Mouse (Mus musculus) heart, embryonic 16.5 days (tissue): ENCODE data around the gene Layn. TPM values are rescaled to one million over a fixed set of nuclear protein-coding genes. Genes with fewer than 3 reads are reported as not detected.

Source experiments
- ATAC-seq: fragments of 200-750 bp; cut with Nextera tagmentation; replicated peaks from 2 replicates; pipeline ENCODE4 v1.8.0; 2017; ENCODE audit warnings: moderate number of reproducible peaks; ENCODE audit not compliant: insufficient read depth, low FRiP score; ENCODE audit errors: extremely low read depth
- H3K27ac ChIP-seq: fragments of 300-500 bp; sonication (generic); 2 replicates; pipeline ENCODE4 v1.5.1; 2014; ENCODE audit warnings: mild to moderate bottlenecking, low read length, control low read depth, moderate library complexity
- H3K27me3 ChIP-seq: fragments of 300-500 bp; sonication (generic); 2 replicates; pipeline ENCODE4 v1.6.1; 2014; ENCODE audit warnings: low read length, mixed read lengths; ENCODE audit not compliant: control insufficient read depth, insufficient read depth
- H3K36me3 ChIP-seq: fragments of 300-500 bp; sonication (generic); 2 replicates; pipeline ENCODE4 v1.6.1; 2014; ENCODE audit not compliant: control insufficient read depth, insufficient read depth
- H3K4me1 ChIP-seq: fragments of 300-500 bp; sonication (generic); 2 replicates; pipeline ENCODE4 v1.6.1; 2014; ENCODE audit warnings: low read length, mixed read lengths; ENCODE audit not compliant: control insufficient read depth, insufficient read depth
- H3K4me2 ChIP-seq: fragments of 300-500 bp; sonication (generic); 2 replicates; pipeline ENCODE4 v1.6.1; 2014; ENCODE audit warnings: low read depth, mild to moderate bottlenecking, control low read depth, low read length
- H3K4me3 ChIP-seq: fragments of 300-500 bp; sonication (generic); 2 replicates; pipeline ENCODE4 v1.5.1; 2014; ENCODE audit warnings: mild to moderate bottlenecking, control low read depth, low read length
- H3K9ac ChIP-seq: fragments of 300-500 bp; sonication (generic); 2 replicates; pipeline ENCODE4 v1.6.1; 2014; ENCODE audit warnings: low read length, control low read depth
- H3K9me3 ChIP-seq: fragments of 300-500 bp; sonication (generic); replicated peaks from 2 replicates; pipeline ENCODE4 v1.6.1; 2016; ENCODE audit warnings: low read length; ENCODE audit not compliant: control insufficient read depth
- WGBS: fragments of 180-500 bp; shearing (Covaris S2); extraction: QIAGEN DNeasy Blood & Tissue Kit; methylation state at CpG from one replicate; pipeline ENCODE4 v1.1.7; 2014; 5-methylcytosine and 5-hydroxymethylcytosine counted together
- polyA plus RNA-seq: library from polyadenylated mRNA; unstranded; fragments of >200 nt; fragmentation: Nextera tagmentation; extraction: Ambion mirVana; gene quantifications from 2 replicates; pipeline ENCODE4 v1.2.1, GENCODE M21; 2015

Gene Layn
- polyA plus RNA-seq, 1 experiment from 2014 or later, result 6.8 TPM

GRCm38 (mm10) chr9:51020351-51020750, 56.5 kb downstream of the Layn start:
- no peaks in the 10 kb centered on the region for H3K9me3 ChIP-seq
- no peak for ATAC-seq
- H3K9ac ChIP-seq, result no peak overlapping the region
- no peaks in the 10 kb centered on the region for H3K36me3 ChIP-seq
- H3K4me3 ChIP-seq, result no peak overlapping the region
- no peaks in the 10 kb centered on the region for H3K27me3 ChIP-seq
- H3K4me1 ChIP-seq, result peaks cover 2% of the 10 kb centered on the region; the same call in 1 of the 2 replicates
- H3K4me2 ChIP-seq, result no peak overlapping the region
- H3K27ac ChIP-seq, result no peak overlapping the region
- 52% methylated on average over 3 of the region's 3 CpGs for WGBS

- H3K4me2 ChIP-seq, result no peak overlapping the region
- no peaks in the 10 kb centered on the region for H3K36me3 ChIP-seq
- no peak for ATAC-seq
- no peak overlapping the region for H3K27ac ChIP-seq
- H3K4me3 ChIP-seq, result no peak overlapping the region
- no peak overlapping the region for H3K9ac ChIP-seq
- no peaks in the 10 kb centered on the region for H3K9me3 ChIP-seq
- 70% methylated on average over 7 of the region's 7 CpGs for WGBS
- peaks cover 2% of the 10 kb centered on the region; the same call in 1 of the 2 replicates for H3K4me1 ChIP-seq
- H3K27me3 ChIP-seq, result no peaks in the 10 kb centered on the region
Measured at GRCm38 (mm10) chr9:51019670-51020069, 57.2 kb downstream of the Layn start.

GRCm38 (mm10) chr9:51015732-51016131, 61.2 kb downstream of the Layn start:
- Histone ChIP-seq H3K4me2 (no peak overlapping the region), H3K9me3 (no peaks in the 10 kb centered on the region), H3K4me1 (peaks cover 2% of the 10 kb centered on the region; the same call in 1 of the 2 replicates), H3K9ac (no peak overlapping the region), H3K27ac (no peak overlapping the region), H3K4me3 (no peak overlapping the region), H3K36me3 (no peaks in the 10 kb centered on the region), H3K27me3 (no peaks in the 10 kb centered on the region)
- WGBS, result 21% methylated on average over 4 of the region's 4 CpGs
- no peak for ATAC-seq

GRCm38 (mm10) chr9:51013644-51014043, 63.2 kb downstream of the Layn start:
- no peak for ATAC-seq
- WGBS, result 68% methylated on average over 1 of the region's 1 CpGs

GRCm38 (mm10) chr9:51009656-51009950, 67.3 kb downstream of the Layn start:
- H3K27ac ChIP-seq, result no peak overlapping the region
- no peak for ATAC-seq
- under 1% methylated on average over 6 of the region's 6 CpGs for WGBS

More at GRCm38 (mm10) chr9:51013644-51014043, 63.2 kb downstream of the Layn start:
- Histone ChIP-seq H3K27me3 (no peaks in the 10 kb centered on the region), H3K36me3 (no peaks in the 10 kb centered on the region), H3K4me2 (no peak overlapping the region), H3K4me1 (peaks cover 7% of the 10 kb centered on the region), H3K4me3 (no peak overlapping the region), H3K27ac (no peak overlapping the region), H3K9me3 (no peaks in the 10 kb centered on the region), H3K9ac (no peak overlapping the region)

GRCm38 (mm10) chr9:51008841-51009655, 67.8 kb downstream of the Layn start, which contains the start of gene Sik2:
Sik2 (minus strand) TSS chr9:51009073.
- Histone ChIP-seq H3K4me1 (peaks cover 14% of the 10 kb centered on the region), H3K4me2 (peak within 1 kb of the TSS; percentile 80), H3K4me3 (peak within 1 kb of the TSS; percentile 73), H3K36me3 (no peaks in the 10 kb centered on the region), H3K9me3 (no peaks in the 10 kb centered on the region), H3K27me3 (no peaks in the 10 kb centered on the region), H3K9ac (peak within 1 kb of the TSS; percentile 85), H3K27ac (peak within 1 kb of the TSS; percentile 86)
- WGBS, result under 1% methylated on average over 55 of the region's 85 CpGs
- peak; percentile 97 for ATAC-seq

More at GRCm38 (mm10) chr9:51009656-51009950, 67.3 kb downstream of the Layn start:
- no peaks in the 10 kb centered on the region for H3K27me3 ChIP-seq
- H3K4me1 ChIP-seq, result peaks cover 14% of the 10 kb centered on the region
- H3K4me2 ChIP-seq, result peak overlapping the region; percentile 80
- no peaks in the 10 kb centered on the region for H3K36me3 ChIP-seq
- H3K4me3 ChIP-seq, result peak overlapping the region; percentile 43
- H3K9me3 ChIP-seq, result no peaks in the 10 kb centered on the region
- peak overlapping the region; percentile 66 for H3K9ac ChIP-seq

- Histone ChIP-seq H3K27me3 (no peaks in the 10 kb centered on the region), H3K9ac (peak overlapping the region; percentile 85), H3K4me3 (peak overlapping the region; percentile 73), H3K4me2 (peak overlapping the region; percentile 64), H3K36me3 (no peaks in the 10 kb centered on the region), H3K27ac (peak overlapping the region; percentile 86), H3K4me1 (peaks cover 14% of the 10 kb centered on the region), H3K9me3 (no peaks in the 10 kb centered on the region)
- WGBS, result under 1% methylated on average over 62 of the region's 65 CpGs
- peak; percentile 57 for ATAC-seq
Measured at GRCm38 (mm10) chr9:51008068-51008840, 68.6 kb downstream of the Layn start.

GRCm38 (mm10) chr9:51007726-51008067, 69.2 kb downstream of the Layn start:
- Histone ChIP-seq H3K4me2 (peak overlapping the region; percentile 64), H3K9me3 (no peaks in the 10 kb centered on the region), H3K4me3 (peak overlapping the region; percentile 73), H3K36me3 (no peaks in the 10 kb centered on the region), H3K9ac (peak overlapping the region; percentile 85), H3K27me3 (no peaks in the 10 kb centered on the region), H3K4me1 (peaks cover 14% of the 10 kb centered on the region), H3K27ac (no peak overlapping the region)
- 11% methylated on average over 10 of the region's 10 CpGs for WGBS
- no peak for ATAC-seq

- Histone ChIP-seq H3K9ac (no peak overlapping the region), H3K27ac (no peak overlapping the region), H3K4me3 (no peak overlapping the region), H3K27me3 (no peaks in the 10 kb centered on the region), H3K9me3 (no peaks in the 10 kb centered on the region), H3K4me2 (no peak overlapping the region), H3K4me1 (peaks cover 14% of the 10 kb centered on the region), H3K36me3 (no peaks in the 10 kb centered on the region)
- WGBS, result 7% methylated on average over 4 of the region's 4 CpGs
- ATAC-seq, result no peak
Measured at GRCm38 (mm10) chr9:51006846-51007245, 70.0 kb downstream of the Layn start.
